Mouse (Mus musculus): ENCODE measurements around the gene Tph2.

GRCm38 (mm10) chr10:115051602-115052001 is 133.2 kb downstream of the Tph2 start:
- no peak for TF ChIP-seq CTCF (IDR thresholded peaks at IDR 0.05; ENCODE audit: extremely low read depth, insufficient read depth, insufficient read length, insufficient replicate concordance)
- no peak for TF ChIP-seq POLR2A (IDR thresholded peaks at IDR 0.05; ENCODE audit: low read depth, low read length)

Measured in spleen, adult 2 months (tissue).